In genomic region chr15:97798134-97798533, GRCm38 (mm10) we compare ENCODE assay signal across 11 mouse cellular contexts. TPM values are rescaled to one million over a fixed set of nuclear protein-coding genes. Genes with fewer than 3 reads are reported as not detected.
DNase-seq lines count a peak whose midpoint lies in the region; ATAC-seq and TF ChIP-seq lines count a peak whose summit lies in the region.
"Had no signal": no experiment of that assay in that cellular context is flagged by ENCODE, and none has a peak within 500 bp of the region (broad histone marks: within the 10 kb centered on the region; RNA-seq: fewer than 3 reads in every experiment).

No protein-coding gene starts in this region.

- TF ChIP-seq CTCF in heart, postnatal 0 days (IDR thresholded peaks at IDR 0.05; ENCODE audit: low read depth) = no peak
- no peak for TF ChIP-seq CTCF in liver, embryonic 14.5 days (IDR thresholded peaks at IDR 0.05; ENCODE audit: low read depth)

- intact Hi-C loops in heart, postnatal 25 days (cut with DNase I) = no loop called here

- H3K9ac ChIP-seq in heart, postnatal 0 days (replicated peaks; ENCODE audit: low read depth, low read length) = no peak overlapping the region
- H3K9ac ChIP-seq in forebrain, embryonic 14.5 days (ENCODE audit: low read length) = peak overlapping the region; percentile 29; the same call in 1 of the 2 replicates
- no peak overlapping the region for H3K9ac ChIP-seq in liver, embryonic 14.5 days (replicated peaks)
- H3K9ac ChIP-seq in kidney, embryonic 14.5 days (ENCODE audit: low read depth, low read length) = no peak overlapping the region

- H3K4me1 ChIP-seq in heart, postnatal 0 days (ENCODE audit: control insufficient read depth, insufficient read depth) = no peaks in the 10 kb centered on the region
- peaks cover 8% of the 10 kb centered on the region; the same call in 1 of the 2 replicates for H3K4me1 ChIP-seq in forebrain, embryonic 14.5 days (ENCODE audit: control insufficient read depth, insufficient read depth, low read length)
- H3K4me1 ChIP-seq in liver, embryonic 14.5 days (replicated peaks; ENCODE audit: control insufficient read depth in 2 of 2, insufficient read depth in 2 of 2, low read length in 1 of 2) = no peaks in the 10 kb centered on the region
- H3K4me1 ChIP-seq in kidney, embryonic 14.5 days (ENCODE audit: control insufficient read depth, insufficient read depth, low read length) = no peaks in the 10 kb centered on the region

- ATAC-seq in heart, postnatal 0 days (ENCODE audit: insufficient read depth, low read depth) = peak; percentile 65
- ATAC-seq in forebrain, embryonic 14.5 days = peak; percentile 62
- peak; percentile 36; the same call in 1 of the 2 replicates for ATAC-seq in liver, embryonic 14.5 days (ENCODE audit: insufficient read depth)
- no peak for ATAC-seq in kidney, embryonic 14.5 days (ENCODE audit: low FRiP score, low TSS enrichment)
- ATAC-seq: intestine, embryonic 16.5 days; lung, postnatal 0 days had no signal

- no peak overlapping the region for H3K27ac ChIP-seq in heart, postnatal 0 days (ENCODE audit: low read depth)
- H3K27ac ChIP-seq in forebrain, embryonic 14.5 days (ENCODE audit: low read depth, low read length) = no peak overlapping the region
- no peak overlapping the region for H3K27ac ChIP-seq in liver, embryonic 14.5 days
- no peak overlapping the region for H3K27ac ChIP-seq in kidney, embryonic 14.5 days (ENCODE audit: low read depth, low read length)

- no peak for TF ChIP-seq EP300 in heart, postnatal 0 days (IDR thresholded peaks at IDR 0.05; ENCODE audit: low read depth)
- TF ChIP-seq EP300 in liver, embryonic 14.5 days (IDR thresholded peaks at IDR 0.05; ENCODE audit: low read depth) = no peak

- no peak overlapping the region for H3K4me3 ChIP-seq in heart, postnatal 0 days (ENCODE audit: low read depth, low read length)
- no peak overlapping the region for H3K4me3 ChIP-seq in forebrain, embryonic 14.5 days (ENCODE audit: low read depth, low read length)
- no peak overlapping the region for H3K4me3 ChIP-seq in liver, embryonic 14.5 days (ENCODE audit: insufficient read depth in 1 of 2, low read depth in 2 of 2, low read length in 2 of 2)
- no peak overlapping the region for H3K4me3 ChIP-seq in kidney, embryonic 14.5 days (ENCODE audit: low read length)

- H3K36me3 ChIP-seq in heart, postnatal 0 days (replicated peaks; ENCODE audit: control insufficient read depth, insufficient read depth, low read length) = peaks cover 98% of the 10 kb centered on the region
- H3K36me3 ChIP-seq in forebrain, embryonic 14.5 days (ENCODE audit: control insufficient read depth, insufficient read depth, low read length) = peaks cover 53% of the 10 kb centered on the region
- H3K36me3 ChIP-seq in liver, embryonic 14.5 days (replicated peaks; ENCODE audit: control insufficient read depth, insufficient read depth, low read depth) = no peaks in the 10 kb centered on the region
- peaks cover 77% of the 10 kb centered on the region for H3K36me3 ChIP-seq in kidney, embryonic 14.5 days (ENCODE audit: control insufficient read depth, insufficient read depth, low read length)

- no peaks in the 10 kb centered on the region for H3K9me3 ChIP-seq in heart, postnatal 0 days (replicated peaks; ENCODE audit: control insufficient read depth, low read length)
- no peaks in the 10 kb centered on the region for H3K9me3 ChIP-seq in forebrain, embryonic 14.5 days (replicated peaks; ENCODE audit: control insufficient read depth, low read length)
- no peaks in the 10 kb centered on the region for H3K9me3 ChIP-seq in liver, embryonic 14.5 days (ENCODE audit: control insufficient read depth, low read length)
- no peaks in the 10 kb centered on the region for H3K9me3 ChIP-seq in kidney, embryonic 14.5 days (ENCODE audit: control insufficient read depth, low read length)

- peak; percentile 61 for DNase-seq in heart, postnatal 0 days (ENCODE audit: low spot score)
- DNase-seq in heart, postnatal 25 days (ENCODE audit: low spot score) = no peak
- DNase-seq in forebrain, embryonic 14.5 days (ENCODE audit: low spot score) = peak; percentile 71
- no peak for DNase-seq in liver, embryonic 14.5 days (ENCODE audit: low read depth in 3 of 3, low spot score in 3 of 3)
- peak; percentile 58 for DNase-seq in retina, embryonic 14.5 days (ENCODE audit: low spot score)
- DNase-seq in adrenal gland, postnatal 10 days = no peak
- DNase-seq in lung, postnatal 10 days = no peak
- DNase-seq: cerebellum, postnatal 36 days had no signal

- 53% methylated on average over 17 of the region's 17 CpGs for WGBS in heart, postnatal 0 days
- 41% methylated on average over 17 of the region's 17 CpGs for WGBS in forebrain, embryonic 14.5 days
- WGBS in liver, embryonic 14.5 days (ENCODE audit: insufficient replicate concordance) = 73% methylated on average over 17 of the region's 17 CpGs
- WGBS in kidney, embryonic 14.5 days = 73% methylated on average over 17 of the region's 17 CpGs

- H3K4me2 ChIP-seq in heart, postnatal 0 days (ENCODE audit: low read depth, low read length) = no peak overlapping the region
- H3K4me2 ChIP-seq in forebrain, embryonic 14.5 days (ENCODE audit: low read length) = no peak overlapping the region
- H3K4me2 ChIP-seq in liver, embryonic 14.5 days (ENCODE audit: low read depth) = no peak overlapping the region
- H3K4me2 ChIP-seq in kidney, embryonic 14.5 days (replicated peaks; ENCODE audit: low read depth, low read length) = no peak overlapping the region

- H3K27me3 ChIP-seq in heart, postnatal 0 days (ENCODE audit: control insufficient read depth, insufficient read depth, low read length) = no peaks in the 10 kb centered on the region
- H3K27me3 ChIP-seq in forebrain, embryonic 14.5 days (replicated peaks; ENCODE audit: control insufficient read depth, insufficient read depth, low read length) = no peaks in the 10 kb centered on the region
- H3K27me3 ChIP-seq in liver, embryonic 14.5 days (ENCODE audit: control insufficient read depth, insufficient read depth, low read length) = no peaks in the 10 kb centered on the region
- H3K27me3 ChIP-seq in kidney, embryonic 14.5 days (ENCODE audit: control insufficient read depth, insufficient read depth, low read length) = no peaks in the 10 kb centered on the region

RNA-seq across cellular contexts. Expression of gene Slc48a1, which starts 19.8 kb away (rescaled TPM):
- total RNA-seq in heart, postnatal 0 days (2014; rRNA removed; ENCODE audit: low replicate concordance) = 56.5 and 76.1 TPM in 2 replicates
- polyA plus RNA-seq in heart, postnatal 0 days (2015; fragmentation: Nextera tagmentation; extraction: Ambion mirVana) = 90.9 and 92.1 TPM in 2 replicates
- 10 to 100 TPM; 76.5 to 83.0 TPM for total RNA-seq in heart, postnatal 25 days (2021)
- polyA plus RNA-seq in forebrain, embryonic 14.5 days (2014; fragmentation: Nextera tagmentation; extraction: Ambion mirVana) = 65.4 and 69.1 TPM in 2 replicates
- 35.0 and 47.8 TPM in 2 replicates for polyA plus RNA-seq in liver, embryonic 14.5 days (2012; rRNA removed)
- 73.9 and 74.7 TPM in 2 replicates for polyA plus RNA-seq in liver, embryonic 14.5 days (2014; fragmentation: Nextera tagmentation; extraction: Ambion mirVana)
- polyA plus RNA-seq in kidney, embryonic 14.5 days (2014; fragmentation: Nextera tagmentation; extraction: Ambion mirVana) = 34.4 and 36.1 TPM in 2 replicates
- total RNA-seq in adrenal gland, postnatal 10 days (2021) = 10 to 100 TPM; 66.1 to 78.6 TPM

RNA-seq across cellular contexts. Expression of gene Rapgef3, which starts 30.4 kb away (rescaled TPM):
- total RNA-seq in heart, postnatal 0 days (2014; rRNA removed; ENCODE audit: low replicate concordance) = 51.6 and 57.8 TPM in 2 replicates
- polyA plus RNA-seq in heart, postnatal 0 days (2015; fragmentation: Nextera tagmentation; extraction: Ambion mirVana) = 15.5 and 17.6 TPM in 2 replicates
- 10 to 100 TPM; 20.7 to 26.5 TPM for total RNA-seq in heart, postnatal 25 days (2021)
- polyA plus RNA-seq in forebrain, embryonic 14.5 days (2014; fragmentation: Nextera tagmentation; extraction: Ambion mirVana) = 4.9 and 6.4 TPM in 2 replicates
- polyA plus RNA-seq in liver, embryonic 14.5 days (2012; rRNA removed) = 2.2 and 2.3 TPM in 2 replicates
- polyA plus RNA-seq in liver, embryonic 14.5 days (2014; fragmentation: Nextera tagmentation; extraction: Ambion mirVana) = 0.84 and 0.95 TPM in 2 replicates
- polyA plus RNA-seq in kidney, embryonic 14.5 days (2014; fragmentation: Nextera tagmentation; extraction: Ambion mirVana) = 11.9 and 15.7 TPM in 2 replicates
- 10 to 100 TPM; 22.1 to 24.2 TPM for total RNA-seq in adrenal gland, postnatal 10 days (2021)

RNA-seq across cellular contexts. Expression of gene Hdac7, which starts 46.2 kb away (rescaled TPM):
- 34.4 and 36.9 TPM in 2 replicates for total RNA-seq in heart, postnatal 0 days (2014; rRNA removed; ENCODE audit: low replicate concordance)
- 15.6 TPM in 2 replicates for polyA plus RNA-seq in heart, postnatal 0 days (2015; fragmentation: Nextera tagmentation; extraction: Ambion mirVana)
- 10 to 100 TPM; 30.3 to 33.0 TPM for total RNA-seq in heart, postnatal 25 days (2021)
- polyA plus RNA-seq in forebrain, embryonic 14.5 days (2014; fragmentation: Nextera tagmentation; extraction: Ambion mirVana) = 19.5 and 20.0 TPM in 2 replicates
- 8.6 and 11.3 TPM in 2 replicates for polyA plus RNA-seq in liver, embryonic 14.5 days (2012; rRNA removed)
- polyA plus RNA-seq in liver, embryonic 14.5 days (2014; fragmentation: Nextera tagmentation; extraction: Ambion mirVana) = 4.7 and 6.6 TPM in 2 replicates
- polyA plus RNA-seq in kidney, embryonic 14.5 days (2014; fragmentation: Nextera tagmentation; extraction: Ambion mirVana) = 32.2 and 34.1 TPM in 2 replicates
- 10 to 100 TPM; 50.4 to 76.7 TPM for total RNA-seq in adrenal gland, postnatal 10 days (2021)

Comparison
In these comparisons a context has a peak if more than half of its experiments do, and no peak if none do; other contexts are left out.
1. DNase-seq: peak in heart, postnatal 0 days (single experiment), forebrain, embryonic 14.5 days (single experiment) and retina, embryonic 14.5 days (single experiment); none in heart, postnatal 25 days (single experiment), liver, embryonic 14.5 days (0 of 3), adrenal gland, postnatal 10 days (single experiment) and lung, postnatal 10 days (single experiment).